Mouse (Mus musculus): ENCODE results near the gene Slc7a11. TPM values are rescaled to one million over a fixed set of nuclear protein-coding genes. Genes with fewer than 3 reads are reported as not detected.

The Slc7a11 gene
- polyA plus RNA-seq, 1 experiment from 2014 or later: 1.2 TPM

- H3K36me3 ChIP-seq: no peaks in the 10 kb centered on the region
- H3K4me3 ChIP-seq: no peak overlapping the region
- no peak for ATAC-seq (ENCODE audit: insufficient number of reproducible peaks, insufficient read depth, low FRiP score, low TSS enrichment)
- no peaks in the 10 kb centered on the region for H3K27me3 ChIP-seq
- WGBS: 28% methylated on average over 9 of the region's 9 CpGs
- H3K9ac ChIP-seq: no peak overlapping the region
- no peaks in the 10 kb centered on the region for H3K9me3 ChIP-seq
- peaks cover 8% of the 10 kb centered on the region; the same call in 1 of the 2 replicates for H3K4me1 ChIP-seq
- H3K4me2 ChIP-seq (replicated peaks): no peak overlapping the region
- H3K27ac ChIP-seq: no peak overlapping the region
These were observed 55.1 kb downstream of the Slc7a11 start for GRCm38 (mm10) chr3:50388288-50388687.

GRCm38 (mm10) chr3:50387280-50387679, 56.1 kb downstream of the Slc7a11 start:
- Histone ChIP-seq H3K4me3 (no peak overlapping the region), H3K27ac (no peak overlapping the region), H3K4me2 (replicated peaks) (no peak overlapping the region), H3K36me3 (no peaks in the 10 kb centered on the region), H3K9ac (no peak overlapping the region), H3K4me1 (peaks cover 13% of the 10 kb centered on the region; the same call in 1 of the 2 replicates), H3K27me3 (no peaks in the 10 kb centered on the region), H3K9me3 (no peaks in the 10 kb centered on the region)
- ATAC-seq (ENCODE audit: insufficient number of reproducible peaks, insufficient read depth, low FRiP score, low TSS enrichment): 0 out of 2 replicates have a peak, but pooled peaks have one; percentile 52
- WGBS: 37% methylated on average over 4 of the region's 4 CpGs

- WGBS: 65% methylated on average over 5 of the region's 5 CpGs
- peak; percentile 65; the same call in 1 of the 2 replicates for ATAC-seq (ENCODE audit: insufficient number of reproducible peaks, insufficient read depth, low FRiP score, low TSS enrichment)
- H3K27ac ChIP-seq: no peak overlapping the region
These were observed 56.7 kb downstream of the Slc7a11 start for GRCm38 (mm10) chr3:50386561-50387221.

DNA sequence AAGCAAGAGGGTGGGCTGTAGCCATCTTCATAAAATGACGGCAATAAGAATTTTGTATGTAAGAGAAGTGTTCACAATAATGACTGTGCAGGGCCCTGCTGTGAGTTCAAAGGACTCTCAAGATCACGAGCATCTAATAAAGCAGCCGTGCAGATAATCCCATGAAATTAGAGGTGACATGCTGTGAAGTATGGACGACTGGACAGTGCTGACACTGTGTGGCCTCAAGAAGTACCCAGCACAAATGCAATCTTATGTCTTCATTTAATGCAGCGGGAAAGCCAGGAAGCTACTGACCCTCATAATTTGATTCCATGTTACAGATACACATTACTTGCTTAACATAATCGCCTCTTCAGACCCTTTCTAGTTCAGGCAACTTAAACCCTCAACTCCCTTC, 57.3 kb downstream of the Slc7a11 start:
- Histone ChIP-seq H3K27ac (no peak overlapping the region), H3K4me2 (replicated peaks) (no peak overlapping the region), H3K4me1 (peaks cover 15% of the 10 kb centered on the region; the same call in 1 of the 2 replicates), H3K9me3 (no peaks in the 10 kb centered on the region), H3K27me3 (no peaks in the 10 kb centered on the region), H3K9ac (no peak overlapping the region), H3K4me3 (no peak overlapping the region), H3K36me3 (no peaks in the 10 kb centered on the region)
- WGBS: 55% methylated on average over 6 of the region's 6 CpGs
- ATAC-seq (ENCODE audit: insufficient number of reproducible peaks, insufficient read depth, low FRiP score, low TSS enrichment): no peak

More at GRCm38 (mm10) chr3:50386561-50387221, 56.7 kb downstream of the Slc7a11 start:
- H3K9me3 ChIP-seq: no peaks in the 10 kb centered on the region
- H3K4me3 ChIP-seq: no peak overlapping the region
- no peaks in the 10 kb centered on the region for H3K27me3 ChIP-seq
- no peak overlapping the region for H3K4me2 ChIP-seq (replicated peaks)
- H3K36me3 ChIP-seq: no peaks in the 10 kb centered on the region
- peaks cover 15% of the 10 kb centered on the region; the same call in 1 of the 2 replicates for H3K4me1 ChIP-seq
- no peak overlapping the region for H3K9ac ChIP-seq

- H3K27me3 ChIP-seq: no peaks in the 10 kb centered on the region
- ATAC-seq (ENCODE audit: insufficient number of reproducible peaks, insufficient read depth, low FRiP score, low TSS enrichment): no peak
- no peak overlapping the region for H3K27ac ChIP-seq
- peak overlapping the region; percentile 44; the same call in 1 of the 2 replicates for H3K4me2 ChIP-seq (replicated peaks)
- H3K9me3 ChIP-seq: no peaks in the 10 kb centered on the region
- H3K36me3 ChIP-seq: no peaks in the 10 kb centered on the region
- 29% methylated on average over 5 of the region's 5 CpGs for WGBS
- H3K4me1 ChIP-seq: peaks cover 10% of the 10 kb centered on the region; the same call in 1 of the 2 replicates
- H3K9ac ChIP-seq: no peak overlapping the region
- H3K4me3 ChIP-seq: no peak overlapping the region
These were observed 60.7 kb downstream of the Slc7a11 start for GRCm38 (mm10) chr3:50382729-50383128.

DNA sequence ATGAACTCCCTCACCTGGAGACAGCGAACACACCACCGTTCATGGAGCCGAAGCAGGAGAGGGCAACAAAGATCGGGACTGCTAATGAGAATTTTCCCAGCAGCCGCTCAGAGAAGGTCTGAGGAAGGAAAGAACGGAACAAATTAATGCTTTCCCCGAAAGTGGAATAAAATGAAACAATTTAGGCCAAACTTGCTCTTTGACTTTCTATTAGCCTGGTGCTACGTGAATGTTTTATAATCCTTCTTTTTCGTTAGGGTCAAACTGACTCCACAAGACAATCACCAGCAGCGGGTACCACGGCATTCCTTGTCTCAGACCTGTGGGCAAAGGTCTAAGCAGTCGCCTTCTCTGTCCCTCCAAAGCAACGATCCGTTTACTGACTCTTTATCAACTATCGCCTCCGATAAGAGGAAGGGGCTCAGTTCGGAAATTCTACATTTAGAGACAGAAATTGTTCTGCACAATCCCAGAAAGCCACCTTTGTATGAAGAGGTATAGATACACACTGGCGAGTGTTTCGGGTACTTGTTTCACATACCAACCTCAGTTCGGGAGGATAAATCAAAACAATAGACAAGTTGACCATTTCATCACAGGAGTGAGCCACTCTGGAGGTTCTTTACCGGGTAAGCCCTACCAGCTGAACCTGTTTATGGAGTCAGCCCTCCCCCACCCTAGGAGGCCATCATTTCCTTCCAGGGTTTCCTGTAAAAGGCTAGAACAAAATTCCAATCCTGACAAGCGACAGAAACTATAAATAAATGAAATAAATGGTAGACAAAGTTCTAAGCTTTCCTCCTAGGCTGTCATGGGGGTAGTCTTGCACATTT, 61.3 kb downstream of the Slc7a11 start:
- 25% methylated on average over 22 of the region's 22 CpGs for WGBS
- Histone ChIP-seq H3K9me3 (no peaks in the 10 kb centered on the region), H3K36me3 (no peaks in the 10 kb centered on the region), H3K27ac (0 out of 2 replicates have a peak overlapping the region, but pooled peaks have one; percentile 11), H3K4me3 (peak overlapping the region; percentile 32), H3K9ac (peak overlapping the region; percentile 27; the same call in 1 of the 2 replicates), H3K27me3 (no peaks in the 10 kb centered on the region), H3K4me2 (replicated peaks) (peak overlapping the region; percentile 44), H3K4me1 (peaks cover 10% of the 10 kb centered on the region; the same call in 1 of the 2 replicates)
- no peak for ATAC-seq (ENCODE audit: insufficient number of reproducible peaks, insufficient read depth, low FRiP score, low TSS enrichment)

- Histone ChIP-seq H3K9me3 (no peaks in the 10 kb centered on the region), H3K4me1 (peaks cover 6% of the 10 kb centered on the region; the same call in 1 of the 2 replicates), H3K9ac (0 out of 2 replicates have a peak overlapping the region, but pooled peaks have one; percentile 27), H3K4me2 (replicated peaks) (peak overlapping the region; percentile 44), H3K27me3 (no peaks in the 10 kb centered on the region), H3K27ac (no peak overlapping the region), H3K4me3 (peak overlapping the region; percentile 32), H3K36me3 (no peaks in the 10 kb centered on the region)
- WGBS: 20% methylated on average over 10 of the region's 10 CpGs
- no peak for ATAC-seq (ENCODE audit: insufficient number of reproducible peaks, insufficient read depth, low FRiP score, low TSS enrichment)
These were observed 62.1 kb downstream of the Slc7a11 start for GRCm38 (mm10) chr3:50381160-50381860.

DNA sequence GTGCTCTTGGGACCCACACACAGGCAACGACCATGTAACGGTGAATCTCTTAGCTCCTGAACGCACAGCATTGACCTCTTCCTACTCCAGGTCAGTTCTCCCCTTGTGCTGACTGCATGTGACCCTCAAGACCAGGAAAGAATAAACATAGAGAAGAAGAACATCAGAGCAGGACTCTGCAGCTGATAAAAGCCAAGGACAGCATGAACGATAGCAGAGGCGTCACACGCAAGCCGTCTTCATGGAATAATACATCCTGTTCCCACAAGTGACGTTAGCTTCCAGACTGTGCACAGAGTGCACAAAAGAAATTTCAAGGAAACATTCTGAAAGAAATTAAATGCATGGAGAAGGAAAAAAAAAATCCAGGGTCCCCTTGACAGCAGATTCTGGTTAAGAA, 63.5 kb downstream of the Slc7a11 start:
- ATAC-seq (ENCODE audit: insufficient number of reproducible peaks, insufficient read depth, low FRiP score, low TSS enrichment): no peak
- WGBS: 76% methylated on average over 8 of the region's 8 CpGs
- Histone ChIP-seq H3K4me1 (peaks cover 6% of the 10 kb centered on the region; the same call in 1 of the 2 replicates), H3K27ac (no peak overlapping the region), H3K27me3 (no peaks in the 10 kb centered on the region), H3K36me3 (no peaks in the 10 kb centered on the region), H3K9ac (no peak overlapping the region), H3K9me3 (no peaks in the 10 kb centered on the region), H3K4me2 (replicated peaks) (no peak overlapping the region), H3K4me3 (no peak overlapping the region)

DNA sequence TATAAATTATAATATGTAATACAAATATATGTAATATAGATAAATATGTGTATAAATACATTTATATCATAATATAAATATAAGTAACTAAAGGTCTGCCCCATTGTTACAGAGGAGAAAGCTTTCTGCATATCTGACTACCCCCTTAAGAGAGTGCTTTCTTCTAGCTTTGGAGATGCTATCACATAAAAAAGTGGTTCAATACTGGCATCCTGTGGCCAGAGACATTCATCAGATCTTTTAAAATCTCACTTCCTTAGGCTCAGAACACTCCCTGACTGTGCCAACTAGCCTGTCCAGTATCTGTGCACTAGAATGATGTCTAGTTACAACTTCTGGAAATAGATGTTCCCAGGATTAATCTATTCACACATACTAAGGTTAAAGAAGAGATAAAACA, 67.9 kb downstream of the Slc7a11 start:
- no peak overlapping the region for H3K27ac ChIP-seq
- H3K4me1 ChIP-seq: no peaks in the 10 kb centered on the region
- no peak overlapping the region for H3K4me2 ChIP-seq (replicated peaks)
- no peaks in the 10 kb centered on the region for H3K9me3 ChIP-seq
- no peaks in the 10 kb centered on the region for H3K36me3 ChIP-seq
- ATAC-seq (ENCODE audit: insufficient number of reproducible peaks, insufficient read depth, low FRiP score, low TSS enrichment): no peak
- no peaks in the 10 kb centered on the region for H3K27me3 ChIP-seq
- no peak overlapping the region for H3K9ac ChIP-seq
- no peak overlapping the region for H3K4me3 ChIP-seq

- no peaks in the 10 kb centered on the region for H3K36me3 ChIP-seq
- WGBS: 91% methylated on average over 6 of the region's 6 CpGs
- no peak overlapping the region for H3K4me2 ChIP-seq (replicated peaks)
- H3K27me3 ChIP-seq: no peaks in the 10 kb centered on the region
- no peak overlapping the region for H3K4me3 ChIP-seq
- H3K27ac ChIP-seq: no peak overlapping the region
- no peak overlapping the region for H3K9ac ChIP-seq
- ATAC-seq (ENCODE audit: insufficient number of reproducible peaks, insufficient read depth, low FRiP score, low TSS enrichment): no peak
- H3K9me3 ChIP-seq: no peaks in the 10 kb centered on the region
- H3K4me1 ChIP-seq: no peaks in the 10 kb centered on the region
These were observed 73.6 kb downstream of the Slc7a11 start for GRCm38 (mm10) chr3:50369791-50370190.

DNA sequence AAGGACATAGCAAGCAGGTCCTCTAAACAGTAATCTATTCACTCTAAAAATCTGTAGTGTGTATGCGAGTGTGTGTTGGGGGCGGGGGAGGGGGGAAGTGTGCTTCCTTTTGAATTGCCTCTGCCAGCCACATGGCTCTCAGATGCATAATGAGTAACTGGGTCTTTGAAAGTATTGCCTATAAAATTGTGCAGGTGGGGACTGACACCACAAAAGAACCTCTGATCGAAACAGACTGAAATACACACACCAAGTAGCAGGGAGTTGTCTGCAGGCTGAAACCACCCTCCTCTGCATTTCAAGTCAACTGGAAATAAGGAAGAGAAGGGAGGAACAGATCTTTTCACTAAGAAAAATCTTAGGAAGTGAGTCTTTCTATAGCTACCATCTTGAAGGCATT, 76.2 kb downstream of the Slc7a11 start:
- Histone ChIP-seq H3K4me3 (no peak overlapping the region), H3K9me3 (no peaks in the 10 kb centered on the region), H3K27me3 (no peaks in the 10 kb centered on the region), H3K36me3 (no peaks in the 10 kb centered on the region), H3K4me2 (replicated peaks) (no peak overlapping the region), H3K4me1 (no peaks in the 10 kb centered on the region), H3K9ac (no peak overlapping the region), H3K27ac (no peak overlapping the region)
- 63% methylated on average over 3 of the region's 3 CpGs for WGBS
- no peak for ATAC-seq (ENCODE audit: insufficient number of reproducible peaks, insufficient read depth, low FRiP score, low TSS enrichment)

Measured in embryonic facial prominence, embryonic 12.5 days (tissue).